Mouse (Mus musculus) kidney, adult 2 months (tissue): ENCODE measurements around the gene Crb3. TPM values are rescaled to one million over a fixed set of nuclear protein-coding genes. Genes with fewer than 3 reads are reported as not detected.

Experiments used
- DNase-seq: peaks from one replicate; pipeline ENCODE4 v3.0.0; 2021
- H3K27ac ChIP-seq: fragments of 200-500 bp; 2 replicates; pipeline ENCODE4 v1.5.1; 2012; ENCODE audit warnings: low read depth, low read length, control low read depth, inconsistent platforms; ENCODE audit not compliant: insufficient read depth
- H3K27me3 ChIP-seq: fragments of 200-500 bp; replicated peaks from 2 replicates; pipeline ENCODE4 v1.6.1; 2012; ENCODE audit warnings: mild to moderate bottlenecking, moderate library complexity, low read length, inconsistent platforms; ENCODE audit not compliant: control insufficient read depth, insufficient read depth
- H3K36me3 ChIP-seq: fragments of 200-500 bp; 2 replicates; pipeline ENCODE4 v1.6.1; 2012; ENCODE audit warnings: mild to moderate bottlenecking, moderate library complexity, low read length, inconsistent platforms; ENCODE audit not compliant: control insufficient read depth, insufficient read depth
- H3K4me1 ChIP-seq: fragments of 200-500 bp; 2 replicates; pipeline ENCODE4 v1.6.1; 2011; ENCODE audit warnings: low read length; ENCODE audit not compliant: control insufficient read depth, insufficient read depth
- H3K4me3 ChIP-seq: fragments of 200-500 bp; 2 replicates; pipeline ENCODE4 v1.5.1; 2011; ENCODE audit warnings: mild to moderate bottlenecking, low read depth, low read length, control low read depth; ENCODE audit not compliant: insufficient read depth
- CTCF ChIP-seq: fragments of 200-500 bp; conservative IDR thresholded peaks from 2 replicates; pipeline ENCODE4 v1.5.1; 2011; ENCODE audit warnings: low read depth, mild to moderate bottlenecking, control low read depth, low read length, moderate library complexity, mixed read lengths; ENCODE audit not compliant: insufficient read depth, insufficient read length
- POLR2A ChIP-seq: fragments of 200-500 bp; IDR thresholded peaks from one replicate; pipeline ENCODE4 v1.6.1; 2011; ENCODE audit warnings: low read depth, low read length, control low read depth
- WGBS: fragments of 180-500 bp; shearing (Covaris S2); methylation state at CpG from one replicate; pipeline ENCODE4 v1.1.7; 2018; 5-methylcytosine and 5-hydroxymethylcytosine counted together
- polyA plus RNA-seq: library from polyadenylated mRNA; depleted of rRNA; stranded (reverse); fragments of >200 nt; gene quantifications from 2 replicates; pipeline ENCODE4 v1.2.3, GENCODE M21; 2012; rRNA removed

Gene Crb3
- 110 and 124 TPM in 2 replicates for polyA plus RNA-seq

- Histone ChIP-seq H3K4me3 (peak within 1 kb of the TSS; percentile 88), H3K27me3 (no peaks in the 10 kb centered on the region), H3K27ac (peak within 1 kb of the TSS; percentile 75), H3K4me1 (peaks cover 6% of the 10 kb centered on the region; the same call in 1 of the 2 replicates), H3K36me3 (no peaks in the 10 kb centered on the region)
- TF ChIP-seq POLR2A (no peak), CTCF (no peak)
- DNase-seq: peak; percentile 52
- 3% methylated on average over 19 of the region's 22 CpGs for WGBS
Observed at GRCm38 (mm10) chr17:57058891-57059485, at the start of gene Crb3. TSS of gene Crb3 (plus strand) at chr17:57059105.

GRCm38 (mm10) chr17:57010911-57011235 lies 48.0 kb upstream of the Crb3 start:
- Histone ChIP-seq H3K27ac (peak overlapping the region; percentile 66; the same call in 1 of the 2 replicates), H3K27me3 (no peaks in the 10 kb centered on the region), H3K4me3 (peak overlapping the region; percentile 88), H3K4me1 (peaks cover 8% of the 10 kb centered on the region; the same call in 1 of the 2 replicates), H3K36me3 (no peaks in the 10 kb centered on the region)
- TF ChIP-seq CTCF: no peak
- no peak for TF ChIP-seq POLR2A
- WGBS: 1% methylated on average over 19 of the region's 19 CpGs
- no peak for DNase-seq

GRCm38 (mm10) chr17:57011236-57012141 lies 47.4 kb upstream of the Crb3 start, which contains the start of the genes Gtf2f1 and Gm17949:
TSS of gene Gtf2f1 (minus strand) at chr17:57011288.
TSS of gene Gm17949 (plus strand) at chr17:57011469.
- Histone ChIP-seq H3K27me3 (no peaks in the 10 kb centered on the region), H3K4me1 (peaks cover 8% of the 10 kb centered on the region; the same call in 1 of the 2 replicates), H3K4me3 (peak within 1 kb of the TSS; percentile 88), H3K27ac (peak within 1 kb of the TSS; percentile 66), H3K36me3 (no peaks in the 10 kb centered on the region)
- 0 out of 2 replicates have a peak, but pooled peaks have one; percentile 11 for TF ChIP-seq CTCF
- TF ChIP-seq POLR2A: peak; percentile 98
- WGBS: under 1% methylated on average over 51 of the region's 51 CpGs
- peak; percentile 97 for DNase-seq

GRCm38 (mm10) chr17:57012245-57012795 lies 46.6 kb upstream of the Crb3 start:
- TF ChIP-seq POLR2A: no peak
- TF ChIP-seq CTCF: no peak
- Histone ChIP-seq H3K4me1 (peaks cover 8% of the 10 kb centered on the region; the same call in 1 of the 2 replicates), H3K27ac (no peak overlapping the region; the same call in 1 of the 2 replicates), H3K27me3 (no peaks in the 10 kb centered on the region), H3K36me3 (no peaks in the 10 kb centered on the region), H3K4me3 (peak overlapping the region; percentile 69; the same call in 1 of the 2 replicates)
- 58% methylated on average over 13 of the region's 13 CpGs for WGBS
- DNase-seq: no peak

GRCm38 (mm10) chr17:57019693-57020092 lies 39.2 kb upstream of the Crb3 start:
- DNase-seq: no peak
- no peak overlapping the region for H3K27ac ChIP-seq
- H3K4me1 ChIP-seq: no peaks in the 10 kb centered on the region
- no peak for TF ChIP-seq CTCF
- no peak for TF ChIP-seq POLR2A
- peaks cover 4% of the 10 kb centered on the region for H3K36me3 ChIP-seq
- no peaks in the 10 kb centered on the region for H3K27me3 ChIP-seq
- H3K4me3 ChIP-seq: no peak overlapping the region
- 97% methylated on average over 2 of the region's 2 CpGs for WGBS

GRCm38 (mm10) chr17:57020960-57021359 lies 37.9 kb upstream of the Crb3 start:
- no peaks in the 10 kb centered on the region for H3K27me3 ChIP-seq
- no peak for DNase-seq
- TF ChIP-seq POLR2A: no peak
- no peak for TF ChIP-seq CTCF
- 92% methylated on average over 5 of the region's 5 CpGs for whole genome bisulfite sequencing
- no peak overlapping the region for H3K4me3 ChIP-seq
- H3K36me3 ChIP-seq: peaks cover 6% of the 10 kb centered on the region
- no peak overlapping the region for H3K27ac ChIP-seq
- H3K4me1 ChIP-seq: no peaks in the 10 kb centered on the region
